Mouse (Mus musculus): ENCODE measurements around the gene Utp20.
A peak's percentile ranks its signal among the peaks of the same experiment; 100 is the strongest.
"Not testable (repeated sequence)": the region's sequence is repeated elsewhere in the genome, so short reads cannot be mapped to it uniquely, and the experiment has no call there.

Gene Utp20

GRCm38 (mm10) chr10:88783941-88784340, 42.7 kb downstream of the Utp20 start:
- DNase-seq (ENCODE audit: low spot score) = no peak

GRCm38 (mm10) chr10:88783135-88783534, 43.5 kb downstream of the Utp20 start:
- not testable (repeated sequence) for DNase-seq (ENCODE audit: low spot score)

GRCm38 (mm10) chr10:88780716-88781115, 45.9 kb downstream of the Utp20 start:
- DNase-seq (ENCODE audit: low spot score) = no peak

GRCm38 (mm10) chr10:88776206-88776605, 50.4 kb downstream of the Utp20 start:
- no peak for DNase-seq (ENCODE audit: low spot score)

GRCm38 (mm10) chr10:88772965-88773364, 53.6 kb downstream of the Utp20 start:
- DNase-seq (ENCODE audit: low spot score) = not testable (repeated sequence)

GRCm38 (mm10) chr10:88769676-88770075, 56.9 kb downstream of the Utp20 start:
- no peak for DNase-seq (ENCODE audit: low spot score)

- DNase-seq (ENCODE audit: low spot score) = no peak
Observed at GRCm38 (mm10) chr10:88768961-88769360, 57.6 kb downstream of the Utp20 start.

- no peak for DNase-seq (ENCODE audit: low spot score)
Observed at GRCm38 (mm10) chr10:88765431-88766142, 61.0 kb downstream of the Utp20 start.

- DNase-seq (ENCODE audit: low spot score) = no peak
Observed at GRCm38 (mm10) chr10:88761524-88762212, 64.9 kb downstream of the Utp20 start.

GRCm38 (mm10) chr10:88741426-88741825, 85.2 kb downstream of the Utp20 start:
- no peak for DNase-seq (ENCODE audit: low spot score)

- DNase-seq (ENCODE audit: low spot score) = no peak
Observed at GRCm38 (mm10) chr10:88740781-88741180, 85.8 kb downstream of the Utp20 start.

GRCm38 (mm10) chr10:88739818-88740217, 86.8 kb downstream of the Utp20 start:
- no peak for DNase-seq (ENCODE audit: low spot score)

- not testable (repeated sequence) for DNase-seq (ENCODE audit: low spot score)
Observed at GRCm38 (mm10) chr10:88739074-88739473, 87.5 kb downstream of the Utp20 start.

- DNase-seq (ENCODE audit: low spot score) = no peak
Observed at GRCm38 (mm10) chr10:88732309-88732622, 94.3 kb downstream of the Utp20 start.

GRCm38 (mm10) chr10:88731496-88732308, 94.9 kb downstream of the Utp20 start:
- DNase-seq (ENCODE audit: low spot score) = no peak

GRCm38 (mm10) chr10:88730571-88731495, 95.8 kb downstream of the Utp20 start, which contains the start of gene Arl1:
Gene Arl1, plus strand, starts transcription at chr10:88730858.
- peak; percentile 94 for DNase-seq (ENCODE audit: low spot score)

- no peak for DNase-seq (ENCODE audit: low spot score)
Observed at GRCm38 (mm10) chr10:88728166-88728565, 98.4 kb downstream of the Utp20 start.

GRCm38 (mm10) chr10:88727128-88727527, 99.5 kb downstream of the Utp20 start:
- peak; percentile 20 for DNase-seq (ENCODE audit: low spot score)

GRCm38 (mm10) chr10:88725343-88725742, 101.3 kb downstream of the Utp20 start:
- DNase-seq (ENCODE audit: low spot score) = no peak

GRCm38 (mm10) chr10:88719618-88720017, 107.0 kb downstream of the Utp20 start:
- no peak for DNase-seq (ENCODE audit: low spot score)

- no peak for DNase-seq (ENCODE audit: low spot score)
Observed at GRCm38 (mm10) chr10:88717756-88718025, 108.9 kb downstream of the Utp20 start.

All from urinary bladder, postnatal 25 days (tissue).